Mouse (Mus musculus) erythroblast, adult 5-6 weeks (primary cell): ENCODE measurements around the gene Fam120a. TPM values are rescaled to one million over a fixed set of nuclear protein-coding genes. Genes with fewer than 3 reads are reported as not detected.

Experiments used
- ATAC-seq: replicated peaks from 2 replicates; pipeline ENCODE4 v1.8.0; 2016; ENCODE audit warnings: moderate number of reproducible peaks, mild to moderate bottlenecking, moderate TSS enrichment, inconsistent platforms; ENCODE audit not compliant: poor library complexity, low FRiP score, severe bottlenecking
- total RNA-seq, 2 experiments: library from RNA; stranded (forward) in 1 of 2; stranded (reverse) in 1 of 2; fragments of 150-400 nt in 1 of 2; fragments of 200-764, 138-1000 nt in 1 of 2; gene quantifications; 2 replicates each; pipeline versions ENCODE4 v1.2.3 to v1.2.4; 2015 to 2017; ENCODE audit warnings: low replicate concordance in 2 of 2

The Fam120a gene
- total RNA-seq, 2 experiments from 2014 or later, result 47.6 to 81.5 TPM

DNA sequence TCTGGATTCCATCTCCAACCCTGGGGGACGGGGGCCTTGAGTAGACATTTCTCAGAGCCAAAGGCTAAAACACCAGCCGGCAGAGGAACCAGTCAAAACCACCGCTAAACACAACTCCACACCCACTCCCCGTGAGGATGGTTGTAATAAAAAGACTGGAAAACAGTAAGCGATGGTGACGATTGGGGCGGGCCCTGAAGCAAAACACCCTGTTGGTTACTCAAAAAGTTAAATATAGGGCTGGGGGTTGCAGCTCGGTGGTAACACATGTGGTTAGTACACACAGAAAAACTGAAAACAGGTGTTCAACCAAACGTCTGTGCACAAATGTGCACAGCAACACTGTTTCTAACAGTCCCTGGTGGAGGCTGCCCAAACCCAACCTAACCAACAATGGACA is 104.3 kb downstream of the Fam120a start:
- ATAC-seq, result no peak

DNA sequence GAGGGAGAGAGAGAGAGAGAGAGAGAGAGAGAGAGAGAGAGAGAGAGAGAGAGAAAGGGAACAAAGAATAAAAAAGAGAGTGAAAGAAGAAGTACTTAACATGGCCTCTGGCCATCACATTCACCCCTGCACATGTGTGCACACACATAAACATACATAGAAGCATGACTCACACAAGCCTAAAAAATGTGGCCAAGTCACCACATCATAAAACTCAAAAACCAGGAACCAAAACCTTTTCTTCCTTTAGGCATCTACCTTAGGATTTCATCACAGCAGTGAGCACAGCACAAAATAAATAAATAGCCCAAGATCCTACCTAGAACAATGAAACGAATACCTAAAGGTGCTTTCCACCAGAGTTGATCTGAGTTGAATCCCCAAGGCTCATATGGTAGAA is 105.9 kb downstream of the Fam120a start:
- ATAC-seq, result no peak

DNA sequence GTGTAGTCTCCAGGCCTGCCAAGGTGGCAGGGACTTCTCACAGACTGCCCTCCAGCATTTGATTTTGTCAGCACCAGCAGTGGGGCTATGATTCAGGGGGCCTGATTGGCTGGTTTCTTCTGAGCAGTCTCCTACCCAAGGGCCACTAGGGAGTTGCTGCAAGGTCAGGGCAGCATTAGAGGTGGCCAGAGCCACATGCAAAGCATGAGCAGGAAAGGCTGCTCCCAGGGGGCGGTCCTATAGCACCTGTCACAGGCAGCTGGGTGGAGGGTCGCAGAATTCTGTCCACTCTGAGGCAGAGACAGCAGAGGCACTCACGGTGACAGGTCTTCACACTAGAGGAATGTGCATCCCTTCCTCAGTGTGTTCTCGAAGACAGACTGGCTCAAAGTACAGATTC is 109.0 kb downstream of the Fam120a start:
- no peak for ATAC-seq

DNA sequence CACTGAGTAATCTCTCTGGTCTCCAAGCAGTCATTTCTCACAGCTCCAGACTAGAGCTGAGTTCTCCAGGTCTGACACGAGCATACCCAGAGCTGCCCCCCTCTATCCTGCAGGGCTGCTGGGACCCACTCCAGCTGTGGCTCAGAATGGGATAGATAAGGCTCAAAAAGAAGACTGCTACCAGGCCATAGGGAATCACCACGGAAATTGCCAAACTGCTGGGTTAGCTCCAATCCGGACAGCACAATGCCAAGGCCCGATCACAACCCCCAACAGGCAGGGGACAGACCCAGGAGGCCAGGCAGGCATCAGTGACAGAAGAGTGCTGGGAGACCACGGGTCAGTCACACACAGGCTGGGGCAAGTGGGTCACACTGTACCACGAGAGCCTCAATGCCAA is 109.8 kb downstream of the Fam120a start:
- no peak for ATAC-seq

DNA sequence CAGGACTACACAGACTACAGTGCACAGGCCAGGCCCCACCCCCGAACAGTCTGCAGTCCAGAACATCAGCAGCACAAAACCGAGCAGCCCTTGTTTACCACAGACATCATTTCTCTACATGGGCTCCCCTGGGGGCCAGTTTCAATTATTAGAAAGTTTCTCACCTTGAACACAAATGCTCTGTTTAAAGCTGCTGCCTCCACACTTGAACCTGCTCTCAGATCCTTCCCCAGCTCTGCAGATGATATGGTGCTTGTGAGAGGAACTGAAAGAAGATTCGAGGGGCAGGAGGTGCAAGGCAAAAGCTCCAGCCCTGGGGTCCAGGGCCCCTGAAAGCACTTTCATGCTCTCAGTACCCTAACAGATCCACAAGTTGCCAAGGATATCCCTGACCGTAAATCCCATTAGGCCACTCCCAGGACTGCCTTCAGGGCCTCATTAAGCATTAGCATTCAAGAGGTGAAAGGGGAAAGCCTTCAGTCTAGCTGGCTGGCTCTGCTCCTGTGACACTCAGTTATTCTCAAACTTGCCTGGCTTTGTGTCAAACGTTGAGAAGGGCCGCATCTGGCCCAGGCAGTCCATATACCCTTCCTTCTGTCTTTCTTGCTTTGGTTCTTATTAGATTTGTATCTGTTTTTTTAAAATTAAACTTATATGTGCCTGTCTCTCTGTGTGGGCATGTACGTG is 110.4 kb downstream of the Fam120a start:
- no peak for ATAC-seq

DNA sequence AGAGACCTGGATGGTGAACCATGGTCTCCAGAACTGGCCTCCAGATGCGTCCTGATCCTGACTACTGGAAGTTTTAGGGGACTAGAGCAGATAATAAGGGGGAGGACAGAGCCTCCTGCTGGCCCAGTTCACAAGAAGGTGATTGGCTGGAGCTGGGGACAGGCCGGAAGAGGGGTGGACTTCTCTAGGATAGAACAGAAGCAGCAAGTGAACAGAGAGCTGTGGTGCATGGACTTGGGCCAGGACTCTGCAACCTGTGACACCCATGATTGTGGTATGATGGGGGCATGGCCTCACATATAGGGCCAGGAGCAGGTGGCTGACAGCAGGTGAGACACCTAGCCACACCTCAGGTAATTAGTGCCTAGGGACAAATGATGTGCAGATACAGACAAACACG is 113.9 kb downstream of the Fam120a start:
- ATAC-seq, result no peak

DNA sequence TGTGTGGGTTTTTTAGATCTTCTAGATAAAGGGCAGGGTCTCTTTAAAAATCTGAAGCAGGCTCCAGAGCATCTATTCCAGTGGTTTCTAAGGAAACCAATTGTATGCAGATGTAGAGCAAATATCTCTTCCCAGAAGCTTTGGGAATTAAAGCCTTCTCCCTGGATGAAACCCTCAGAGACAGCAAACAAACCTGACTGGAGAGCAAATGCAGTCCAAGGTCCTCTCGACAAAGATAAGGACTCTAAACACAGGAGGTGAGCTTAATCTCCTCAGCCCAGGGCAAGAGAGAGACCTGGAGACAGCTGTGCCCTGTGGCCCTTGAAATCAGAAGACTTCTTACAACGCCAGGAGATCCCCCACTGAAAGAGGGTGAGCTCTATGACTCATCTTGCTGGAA is 114.3 kb downstream of the Fam120a start:
- no peak for ATAC-seq

DNA sequence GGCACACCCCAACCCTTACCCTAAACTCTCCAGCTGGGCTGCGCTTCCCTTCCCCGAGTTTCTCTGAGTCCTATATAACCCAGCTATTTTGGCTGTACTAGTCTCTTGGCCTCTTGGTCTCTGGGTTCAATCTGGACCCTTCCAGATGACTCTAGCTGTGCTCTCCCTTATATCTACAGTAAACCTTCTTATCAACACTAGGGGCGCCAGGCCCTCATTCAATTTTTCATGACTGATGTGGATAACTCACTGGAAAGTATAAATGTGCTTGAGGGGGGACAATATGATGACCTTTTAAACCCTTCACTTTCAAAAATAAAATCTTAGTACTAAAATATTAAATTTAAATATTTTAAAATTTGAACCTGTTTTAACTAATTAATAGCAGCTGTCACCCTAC is 115.0 kb downstream of the Fam120a start:
- ATAC-seq, result 0 out of 2 replicates have a peak, but pooled peaks have one; percentile 50

DNA sequence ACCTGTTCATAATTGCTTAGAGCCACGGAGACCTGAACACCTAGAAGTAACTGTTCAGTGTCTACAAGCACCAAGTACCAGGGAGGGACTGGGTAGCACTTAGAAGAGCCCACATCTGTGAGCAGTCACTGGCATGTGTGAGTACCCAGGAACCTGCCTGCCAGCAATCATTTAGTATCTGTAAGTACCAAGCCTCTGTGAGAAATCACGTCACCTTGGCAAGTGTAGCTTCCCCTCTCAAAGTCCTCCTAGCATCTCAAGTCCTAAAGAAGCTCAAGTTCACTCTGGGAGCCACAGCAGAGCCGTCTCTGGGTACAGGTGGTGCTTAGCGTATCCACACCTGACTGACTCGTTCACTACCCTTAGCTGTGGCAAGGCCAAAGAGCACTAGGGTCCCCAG is 116.1 kb downstream of the Fam120a start:
- ATAC-seq, result no peak

DNA sequence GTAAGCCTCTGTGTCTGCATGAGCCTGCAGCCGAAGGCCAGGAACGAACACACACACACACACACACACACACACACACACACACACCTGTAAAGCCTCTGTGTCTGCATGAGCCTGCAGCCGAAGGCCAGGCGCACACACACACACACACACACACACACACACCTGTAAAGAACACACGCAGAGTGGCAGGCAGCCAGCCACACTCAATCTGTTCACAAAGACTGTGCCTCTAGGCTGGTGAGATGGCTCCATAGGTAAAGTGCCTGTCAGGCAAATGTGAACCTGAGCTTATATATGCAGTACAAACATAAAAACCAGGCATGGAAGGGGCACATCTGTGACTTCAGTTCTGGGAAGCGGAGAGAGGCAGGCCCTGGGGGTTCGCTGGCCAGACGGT is 117.0 kb downstream of the Fam120a start:
- ATAC-seq, result no peak

DNA sequence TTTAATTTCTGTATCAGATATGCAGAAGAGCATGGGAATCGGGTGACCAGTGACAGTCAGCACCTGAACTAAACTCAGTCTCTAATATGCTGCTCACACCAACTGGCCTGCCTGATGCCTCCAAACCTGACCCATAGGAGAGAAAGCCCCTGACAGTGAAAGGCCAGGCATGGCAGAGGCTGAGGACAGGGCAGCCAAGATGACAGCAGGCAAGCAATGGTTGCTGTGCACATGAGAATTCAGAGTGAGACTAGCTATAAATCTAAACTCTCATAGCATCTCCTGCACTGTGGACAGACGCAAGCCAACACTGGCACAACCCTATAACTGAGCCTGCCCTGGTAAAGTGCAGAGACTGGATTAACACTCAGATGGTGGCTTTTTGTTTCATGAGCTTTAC is 117.5 kb downstream of the Fam120a start:
- no peak for ATAC-seq

DNA sequence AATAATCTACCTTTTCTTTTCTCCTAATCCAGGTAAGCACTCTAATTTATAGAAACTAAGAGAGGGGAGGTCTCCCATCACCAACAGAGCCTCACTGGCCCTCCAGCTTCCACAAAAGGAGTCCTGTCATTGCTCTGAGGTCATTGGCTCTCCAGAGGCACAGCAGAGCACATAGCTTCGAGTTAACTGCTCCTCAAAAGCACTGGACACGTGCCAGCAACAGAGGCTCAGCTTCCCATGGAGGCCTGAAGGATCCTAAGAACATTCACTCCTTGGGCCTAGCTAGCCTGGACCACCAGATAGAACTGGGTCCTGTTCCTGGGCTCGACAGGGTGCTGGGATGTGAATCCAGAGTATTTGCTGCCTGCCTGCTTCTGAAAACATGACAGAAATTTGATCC is 118.7 kb downstream of the Fam120a start:
- ATAC-seq, result no peak

DNA sequence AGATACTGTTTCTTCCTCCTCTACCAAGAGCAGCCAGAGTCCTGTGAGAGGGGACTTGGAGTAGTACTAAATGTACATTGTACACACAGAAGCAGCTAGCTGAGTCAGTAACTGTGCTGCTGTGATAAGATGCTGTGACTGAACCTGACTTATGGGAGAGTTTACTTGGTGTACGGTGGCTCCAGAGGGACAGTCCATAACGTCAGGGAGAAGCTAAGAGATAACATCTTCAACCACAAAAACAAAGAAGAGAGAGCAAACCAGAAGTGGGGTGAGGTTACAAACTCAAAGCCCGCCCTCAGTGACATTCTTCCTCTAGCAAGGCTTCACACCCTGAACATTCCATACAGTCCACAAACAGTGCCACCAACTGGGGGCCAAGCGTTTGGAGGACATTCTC is 122.5 kb downstream of the Fam120a start:
- no peak for ATAC-seq

DNA sequence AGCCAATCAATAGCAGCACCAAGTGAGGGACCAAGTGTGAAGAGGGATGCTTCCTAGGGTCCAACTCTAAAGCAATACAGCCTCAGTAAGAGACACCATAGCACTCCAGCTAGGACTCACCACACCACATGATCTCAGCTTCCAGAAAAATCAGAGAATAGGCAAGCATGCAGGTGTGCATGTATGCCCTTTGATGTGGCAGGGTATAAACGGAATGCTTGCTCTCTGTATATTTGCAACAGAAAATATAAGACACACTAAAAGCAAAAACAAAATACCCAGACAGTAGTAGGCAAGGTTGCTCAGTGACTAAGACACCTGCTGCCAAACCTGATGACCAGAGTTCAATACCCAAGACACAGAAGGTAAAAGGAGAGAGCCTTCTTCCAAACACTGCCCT is 124.3 kb downstream of the Fam120a start:
- ATAC-seq, result no peak

DNA sequence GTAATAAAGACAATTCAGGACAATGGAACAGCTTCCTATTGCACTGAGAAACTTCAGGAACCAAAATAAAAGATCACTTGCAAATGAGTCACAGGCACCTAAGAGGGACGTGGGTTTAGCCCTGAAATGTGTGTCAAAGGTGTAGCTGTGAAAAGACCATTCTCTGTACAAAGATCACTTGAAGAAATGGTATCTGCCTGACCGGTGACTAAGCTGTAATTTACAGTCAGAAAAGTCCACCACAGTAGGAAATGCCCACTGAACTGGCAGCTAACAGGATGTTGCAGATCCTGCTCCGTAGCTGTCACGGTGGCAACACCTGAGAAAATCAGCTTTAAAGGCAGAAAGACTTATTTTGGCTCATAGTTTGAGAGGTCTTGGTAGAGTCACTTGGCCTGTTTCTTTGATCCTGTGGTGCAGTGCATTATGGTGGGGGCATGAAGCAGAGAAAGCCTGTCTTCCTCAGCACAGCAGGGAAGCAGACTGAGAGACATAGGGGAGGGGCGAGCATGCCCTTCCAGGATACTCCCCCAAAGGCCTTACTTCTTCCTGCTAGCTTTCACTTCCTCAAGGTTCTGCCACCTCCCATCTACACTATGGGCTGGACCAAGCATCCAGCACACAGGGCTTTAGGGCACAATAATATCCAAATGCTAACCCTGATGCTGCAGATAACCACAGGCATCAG is 125.8 kb downstream of the Fam120a start:
- ATAC-seq, result no peak

DNA sequence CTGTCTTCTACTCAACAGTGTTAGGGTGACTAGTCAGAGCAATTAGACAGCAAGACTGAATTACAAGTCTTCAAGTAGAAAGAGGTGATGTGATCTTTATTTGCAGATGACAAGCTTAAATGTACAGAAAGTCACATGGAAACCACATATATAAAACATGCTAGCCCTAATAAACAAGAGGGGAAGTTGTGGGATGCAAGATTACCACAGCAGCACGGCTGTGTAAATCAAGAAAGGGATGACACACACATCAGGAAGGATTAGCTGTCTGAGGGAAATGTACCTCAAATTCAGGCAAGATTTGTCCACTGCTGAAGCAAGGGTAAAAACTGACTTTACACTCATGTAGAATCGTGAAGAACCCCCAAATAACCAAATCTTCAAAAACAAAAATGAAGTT is 129.5 kb downstream of the Fam120a start:
- ATAC-seq, result no peak

DNA sequence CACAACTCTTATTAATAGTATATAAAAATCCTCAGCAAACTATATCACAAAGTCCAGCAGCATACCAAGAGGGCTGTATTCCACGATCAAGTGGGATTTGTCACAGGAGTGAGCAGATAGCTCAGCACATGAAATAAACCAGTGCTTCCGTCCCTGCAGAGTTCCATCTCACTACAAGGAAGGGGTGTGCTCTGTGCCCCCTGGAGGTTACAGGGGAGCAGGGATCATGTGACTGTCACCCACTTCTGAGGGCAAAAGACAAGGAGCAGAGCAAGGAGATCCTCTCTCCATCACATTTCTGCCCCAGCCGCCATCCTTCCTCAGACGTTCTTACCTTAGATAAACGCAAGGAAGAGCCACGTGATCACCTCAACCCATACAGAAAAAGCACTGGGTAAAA is 130.3 kb downstream of the Fam120a start:
- no peak for ATAC-seq

DNA sequence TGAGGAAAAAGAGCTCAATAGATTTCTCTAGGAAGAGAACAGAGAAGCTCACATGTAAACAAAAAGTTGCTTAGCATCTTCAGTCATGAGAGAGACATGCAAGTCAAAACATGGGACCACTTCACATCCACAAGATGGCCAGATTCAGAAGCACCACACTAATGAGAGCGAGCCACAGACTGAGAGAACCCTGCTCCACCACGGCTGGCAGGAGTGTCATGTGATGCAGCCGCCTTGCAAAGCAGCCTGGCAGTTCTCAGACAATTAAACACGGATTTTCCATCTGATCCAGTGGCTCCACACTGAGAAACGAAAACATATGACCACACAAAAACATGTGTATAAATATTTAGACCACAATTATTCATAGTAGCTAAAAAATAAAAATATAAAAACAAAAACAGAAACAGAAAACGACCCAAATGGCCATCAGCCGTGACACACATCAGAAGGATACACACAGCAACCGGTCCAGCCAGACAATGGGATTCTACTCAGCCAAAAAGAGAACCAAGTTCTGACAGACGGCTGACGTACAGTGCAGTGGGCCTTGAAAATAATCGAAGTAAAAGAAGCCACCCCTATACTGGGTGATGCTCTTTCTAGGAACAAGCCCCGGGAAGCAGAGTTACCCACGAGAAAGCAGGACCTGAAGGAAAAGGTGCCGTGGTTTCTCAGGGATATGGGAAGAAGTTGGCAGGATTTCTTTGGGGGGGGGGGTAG is 137.1 kb downstream of the Fam120a start:
- no peak for ATAC-seq

DNA sequence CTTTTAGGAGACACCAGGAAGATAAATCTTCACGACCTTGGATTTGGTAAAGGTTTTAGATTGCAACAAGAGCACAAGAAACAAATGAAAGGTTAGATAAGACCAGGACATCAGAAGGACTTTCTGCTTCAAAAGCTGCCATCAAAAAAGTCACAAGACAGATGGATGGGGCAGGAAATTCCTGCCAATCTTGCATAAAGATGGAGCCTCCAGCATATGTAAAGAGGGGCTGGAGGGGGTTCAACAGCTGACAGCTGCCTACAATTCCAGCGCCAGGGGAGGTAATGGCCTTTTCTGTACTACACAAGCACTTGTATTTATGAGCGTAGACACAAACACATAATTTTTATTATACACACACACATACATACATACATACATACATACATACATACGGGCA is 138.0 kb downstream of the Fam120a start:
- ATAC-seq, result no peak
